Mouse (Mus musculus): ENCODE measurements around the gene St6gal1.

The St6gal1 gene

GRCm38 (mm10) chr16:23223871-23224469, 570 bp upstream of the St6gal1 start:
- DNase-seq (ENCODE audit: low spot score) = peak; percentile 21

GRCm38 (mm10) chr16:23225069-23225721, 655 bp downstream of the St6gal1 start:
- peak; percentile 53 for DNase-seq (ENCODE audit: low spot score)

GRCm38 (mm10) chr16:23225821-23226600, 1.5 kb downstream of the St6gal1 start:
- peak; percentile 21 for DNase-seq (ENCODE audit: low spot score)

- DNase-seq (ENCODE audit: low spot score) = no peak
Measured at GRCm38 (mm10) chr16:23226601-23227351, 2.2 kb downstream of the St6gal1 start.

GRCm38 (mm10) chr16:23227851-23228250, 3.3 kb downstream of the St6gal1 start:
- no peak for DNase-seq (ENCODE audit: low spot score)

GRCm38 (mm10) chr16:23228486-23228885, 3.9 kb downstream of the St6gal1 start:
- DNase-seq (ENCODE audit: low spot score) = no peak

- DNase-seq (ENCODE audit: low spot score) = no peak
Measured at GRCm38 (mm10) chr16:23229945-23230344, 5.4 kb downstream of the St6gal1 start.

- no peak for DNase-seq (ENCODE audit: low spot score)
Measured at GRCm38 (mm10) chr16:23231168-23231567, 6.6 kb downstream of the St6gal1 start.

- DNase-seq (ENCODE audit: low spot score) = peak; percentile 69
Measured at GRCm38 (mm10) chr16:23232691-23233090, 8.2 kb downstream of the St6gal1 start.

GRCm38 (mm10) chr16:23233496-23233895, 9.0 kb downstream of the St6gal1 start:
- peak; percentile 58 for DNase-seq (ENCODE audit: low spot score)

GRCm38 (mm10) chr16:23234557-23234956, 10.0 kb downstream of the St6gal1 start:
- no peak for DNase-seq (ENCODE audit: low spot score)

GRCm38 (mm10) chr16:23235173-23235694, 10.7 kb downstream of the St6gal1 start:
- DNase-seq (ENCODE audit: low spot score) = no peak

GRCm38 (mm10) chr16:23239583-23239982, 15.0 kb downstream of the St6gal1 start:
- DNase-seq (ENCODE audit: low spot score) = peak; percentile 77

GRCm38 (mm10) chr16:23240049-23240949, 15.8 kb downstream of the St6gal1 start:
- peak; percentile 91 for DNase-seq (ENCODE audit: low spot score)

GRCm38 (mm10) chr16:23240950-23241259, 16.4 kb downstream of the St6gal1 start:
- DNase-seq (ENCODE audit: low spot score) = no peak

- no peak for DNase-seq (ENCODE audit: low spot score)
Measured at GRCm38 (mm10) chr16:23243726-23244425, 19.3 kb downstream of the St6gal1 start.

GRCm38 (mm10) chr16:23244486-23244885, 19.9 kb downstream of the St6gal1 start:
- DNase-seq (ENCODE audit: low spot score) = no peak

GRCm38 (mm10) chr16:23249285-23249684, 24.7 kb downstream of the St6gal1 start:
- no peak for DNase-seq (ENCODE audit: low spot score)

- no peak for DNase-seq (ENCODE audit: low spot score)
Measured at GRCm38 (mm10) chr16:23249762-23250161, 25.2 kb downstream of the St6gal1 start.

Measured in testis, postnatal 14 days (tissue).